Mouse (Mus musculus): ENCODE data around the gene Capn12.

Capn12 gene

GRCm38 (mm10) chr7:28881199-28881598, at the start of gene Capn12:
Capn12 (plus strand) TSS chr7:28881422.
- no peak for DNase-seq (ENCODE audit: low read depth, low spot score)

- no peak for DNase-seq (ENCODE audit: low read depth, low spot score)
These were observed 49.1 kb upstream of the Capn12 start for GRCm38 (mm10) chr7:28832137-28832536.

DNA sequence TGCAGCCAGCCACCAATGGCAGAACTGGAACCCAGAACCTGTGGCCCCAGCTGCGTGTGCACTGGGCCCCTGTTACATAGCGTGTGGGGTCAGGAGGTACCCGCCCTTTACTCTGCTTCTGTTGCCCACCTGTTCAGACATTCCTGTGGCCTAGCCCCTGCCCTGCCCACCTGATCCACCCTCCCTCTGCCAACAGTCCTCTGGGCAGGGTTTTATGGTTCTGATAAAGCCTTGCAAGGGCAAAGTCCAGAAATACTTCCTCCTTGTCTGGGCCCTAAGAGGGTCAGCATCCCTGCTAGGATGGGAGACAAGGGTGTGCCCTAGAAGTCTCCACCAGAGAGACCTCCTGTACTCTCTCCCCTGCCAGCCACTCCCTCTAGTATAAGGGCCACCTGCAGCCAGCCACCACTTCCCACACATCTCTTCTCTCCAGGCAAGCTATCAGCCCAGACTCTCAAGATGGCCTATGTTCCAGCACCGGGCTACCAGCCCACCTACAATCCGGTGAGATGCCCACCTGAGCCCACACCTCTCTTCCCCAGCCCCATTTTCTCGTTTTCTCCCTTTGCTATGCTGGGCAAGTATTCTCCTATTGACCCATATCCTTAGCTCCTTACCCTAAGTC, 47.4 kb upstream of the Capn12 start, which contains the start of gene Lgals4:
Lgals4 (plus strand) TSS at position 132 of the 625 bp plus-strand sequence.
- DNase-seq (ENCODE audit: low read depth, low spot score): no peak

GRCm38 (mm10) chr7:28836936-28837335, 44.3 kb upstream of the Capn12 start:
- DNase-seq (ENCODE audit: low read depth, low spot score): no peak

- no peak for DNase-seq (ENCODE audit: low read depth, low spot score)
These were observed 42.9 kb upstream of the Capn12 start for GRCm38 (mm10) chr7:28838331-28838730.

GRCm38 (mm10) chr7:28847273-28847672, 33.9 kb upstream of the Capn12 start:
- DNase-seq (ENCODE audit: low read depth, low spot score): no peak

DNA sequence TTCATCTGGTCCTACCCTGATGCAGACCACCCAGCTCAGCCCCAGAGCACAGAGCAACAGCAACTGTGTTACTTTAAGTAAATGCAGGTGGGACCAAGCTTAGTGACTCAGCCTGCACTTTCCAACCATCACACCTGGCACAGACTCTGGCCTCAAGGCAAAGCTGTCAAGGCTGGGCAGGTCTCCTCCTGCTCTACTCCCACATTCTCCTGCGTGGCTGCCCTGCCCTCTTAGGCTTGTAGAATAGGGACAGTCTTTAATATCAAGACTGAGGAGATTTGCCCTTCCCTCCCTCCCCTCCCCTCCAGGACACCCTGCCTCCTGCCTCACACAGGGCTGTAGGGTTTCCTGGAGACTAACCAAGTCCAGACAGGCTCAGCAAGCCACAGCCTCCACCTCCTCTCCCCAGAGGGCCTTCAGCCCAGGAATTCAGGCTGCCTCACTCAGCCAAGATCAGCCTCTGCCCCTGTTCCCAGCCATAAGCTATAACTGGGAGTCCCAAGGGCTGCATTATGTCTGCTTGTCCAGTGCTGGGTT, 31.5 kb upstream of the Capn12 start:
- DNase-seq (ENCODE audit: low read depth, low spot score): no peak

- no peak for DNase-seq (ENCODE audit: low read depth, low spot score)
These were observed 30.6 kb upstream of the Capn12 start for GRCm38 (mm10) chr7:28850642-28851041.

DNA sequence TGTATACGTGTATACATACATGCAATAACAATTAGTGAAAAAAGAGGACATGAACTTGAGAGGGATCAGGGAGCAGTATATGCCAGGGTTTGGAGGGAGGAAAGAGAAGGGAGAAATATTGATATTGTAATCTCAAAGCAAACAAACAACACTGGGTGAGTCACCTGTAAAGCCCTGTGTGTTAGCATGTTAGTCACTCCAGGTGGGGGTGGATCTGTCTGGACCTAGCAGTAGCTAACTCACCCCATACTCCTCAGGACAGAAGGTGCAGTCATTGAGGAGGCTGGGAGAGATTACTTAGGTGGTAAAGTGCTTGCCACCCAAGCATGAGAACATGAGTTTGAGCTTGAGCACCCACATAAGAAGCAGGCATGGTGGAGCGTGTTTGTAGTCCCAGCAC, 21.3 kb upstream of the Capn12 start:
- no peak for DNase-seq (ENCODE audit: low read depth, low spot score)

DNA sequence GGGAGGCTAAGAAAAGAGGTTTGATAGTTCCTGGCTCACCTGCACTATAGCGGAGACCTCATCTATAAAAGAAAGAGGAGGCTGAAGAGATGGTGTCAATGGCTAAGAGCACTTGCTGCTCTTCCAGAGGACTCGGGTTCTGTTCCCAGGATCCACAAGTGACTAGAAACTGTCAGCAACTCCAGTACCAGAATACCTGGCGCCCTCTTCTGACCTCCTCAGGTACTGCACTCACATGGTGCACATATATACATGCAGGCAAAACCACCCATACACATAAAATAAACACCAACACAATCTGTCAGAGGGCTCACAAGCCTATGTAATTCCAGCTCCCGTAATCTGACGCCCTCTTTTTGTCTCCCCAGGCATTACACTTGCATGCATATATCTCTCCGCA, 20.3 kb upstream of the Capn12 start:
- peak; percentile 73 for DNase-seq (ENCODE audit: low read depth, low spot score)

GRCm38 (mm10) chr7:28862817-28863499, 18.3 kb upstream of the Capn12 start:
- DNase-seq (ENCODE audit: low read depth, low spot score): no peak

GRCm38 (mm10) chr7:28863540-28863939, 17.7 kb upstream of the Capn12 start, which contains the start of gene Lgals7:
Lgals7 (plus strand) TSS chr7:28863853.
- no peak for DNase-seq (ENCODE audit: low read depth, low spot score)

DNA sequence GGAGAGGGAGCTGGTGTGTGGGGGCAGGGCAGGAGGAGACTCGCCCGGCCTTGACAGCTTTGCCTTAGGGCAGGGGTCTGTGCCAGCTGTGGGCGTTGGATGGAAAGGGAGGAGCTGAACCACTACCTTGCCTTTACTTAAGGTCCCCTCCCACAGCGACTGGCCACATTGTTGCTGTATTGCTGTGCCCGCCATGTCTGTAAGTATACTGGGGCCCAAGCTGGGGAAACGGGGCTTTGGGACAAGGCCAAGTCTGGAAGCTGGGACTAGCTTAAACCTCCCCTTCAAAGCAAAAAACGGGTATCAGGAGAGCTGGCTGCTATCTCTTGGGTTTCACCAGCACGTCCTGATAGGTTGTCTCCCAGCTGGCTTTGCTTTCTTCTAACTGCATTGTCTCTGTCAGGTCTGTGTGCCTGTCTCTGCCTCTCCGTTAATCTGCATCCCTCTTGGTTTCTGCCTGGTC, 16.9 kb upstream of the Capn12 start:
- DNase-seq (ENCODE audit: low read depth, low spot score): no peak

- peak; percentile 94 for DNase-seq (ENCODE audit: low read depth, low spot score)
These were observed 15.5 kb upstream of the Capn12 start for GRCm38 (mm10) chr7:28865481-28866300.

- no peak for DNase-seq (ENCODE audit: low read depth, low spot score)
These were observed 14.3 kb upstream of the Capn12 start for GRCm38 (mm10) chr7:28866769-28867507.

GRCm38 (mm10) chr7:28867508-28868340, 13.5 kb upstream of the Capn12 start:
- DNase-seq (ENCODE audit: low read depth, low spot score): peak; percentile 68

GRCm38 (mm10) chr7:28870901-28871664, 10.1 kb upstream of the Capn12 start:
- no peak for DNase-seq (ENCODE audit: low read depth, low spot score)

DNA sequence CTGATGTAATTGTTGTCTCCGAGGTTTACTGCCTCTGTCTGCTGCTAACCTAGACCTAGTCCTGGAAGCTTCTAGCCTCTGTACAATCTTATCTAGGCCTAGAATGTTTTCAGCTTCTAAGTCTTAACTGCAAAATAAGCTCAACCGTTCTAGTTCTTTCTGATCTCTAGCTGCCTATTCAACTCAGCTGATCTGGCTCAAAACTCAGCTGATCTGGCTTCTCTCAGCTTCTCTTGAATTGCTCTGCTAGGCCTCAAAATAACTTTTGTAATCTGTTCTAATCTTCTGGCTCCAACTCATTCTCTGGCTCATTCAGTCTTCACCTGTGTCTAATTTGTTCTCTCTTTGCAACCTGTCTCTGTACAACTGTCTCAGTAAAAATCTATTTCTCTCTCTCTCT, 6.7 kb upstream of the Capn12 start:
- DNase-seq (ENCODE audit: low read depth, low spot score): no peak

DNA sequence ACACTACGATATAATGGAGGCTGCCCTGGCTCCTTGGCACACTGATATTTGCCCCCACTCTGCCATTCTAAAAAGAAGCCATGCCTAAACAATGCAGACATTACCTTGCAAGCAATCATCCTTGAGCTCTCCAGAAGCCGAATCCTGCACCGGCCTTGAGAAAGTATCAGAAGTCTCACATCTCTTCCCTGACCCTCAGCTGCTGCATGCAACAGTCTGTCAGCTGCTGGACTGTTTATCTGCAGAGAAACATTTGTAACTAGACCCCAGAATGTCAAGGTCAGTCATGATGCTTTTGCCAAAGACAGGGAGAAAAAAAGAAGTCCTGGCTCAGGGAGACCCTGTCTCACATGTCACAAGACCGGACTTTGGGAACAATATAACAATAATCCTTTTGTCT, 5.1 kb upstream of the Capn12 start:
- no peak for DNase-seq (ENCODE audit: low read depth, low spot score)

GRCm38 (mm10) chr7:28877155-28877554, 4.1 kb upstream of the Capn12 start:
- no peak for DNase-seq (ENCODE audit: low read depth, low spot score)
